Mouse (Mus musculus): Measurements from ENCODE around the gene Vasp.

Vasp gene

GRCm38 (mm10) chr7:19208201-19208910 lies 63.3 kb downstream of the Vasp start:
- no peak for DNase-seq

Measured in liver (tissue).